Mouse (Mus musculus): ENCODE measurements around the gene Unkl. TPM values are rescaled to one million over a fixed set of nuclear protein-coding genes. Genes with fewer than 3 reads are reported as not detected.

The Unkl gene
- 14.3 TPM for polyA plus RNA-seq (2014; fragmentation: Illumina TruSeq; extraction: RNeasy Lipid Tissue Mini Kit (QIAGEN cat#74804); ENCODE audit: low read depth, low replicate concordance)

DNA sequence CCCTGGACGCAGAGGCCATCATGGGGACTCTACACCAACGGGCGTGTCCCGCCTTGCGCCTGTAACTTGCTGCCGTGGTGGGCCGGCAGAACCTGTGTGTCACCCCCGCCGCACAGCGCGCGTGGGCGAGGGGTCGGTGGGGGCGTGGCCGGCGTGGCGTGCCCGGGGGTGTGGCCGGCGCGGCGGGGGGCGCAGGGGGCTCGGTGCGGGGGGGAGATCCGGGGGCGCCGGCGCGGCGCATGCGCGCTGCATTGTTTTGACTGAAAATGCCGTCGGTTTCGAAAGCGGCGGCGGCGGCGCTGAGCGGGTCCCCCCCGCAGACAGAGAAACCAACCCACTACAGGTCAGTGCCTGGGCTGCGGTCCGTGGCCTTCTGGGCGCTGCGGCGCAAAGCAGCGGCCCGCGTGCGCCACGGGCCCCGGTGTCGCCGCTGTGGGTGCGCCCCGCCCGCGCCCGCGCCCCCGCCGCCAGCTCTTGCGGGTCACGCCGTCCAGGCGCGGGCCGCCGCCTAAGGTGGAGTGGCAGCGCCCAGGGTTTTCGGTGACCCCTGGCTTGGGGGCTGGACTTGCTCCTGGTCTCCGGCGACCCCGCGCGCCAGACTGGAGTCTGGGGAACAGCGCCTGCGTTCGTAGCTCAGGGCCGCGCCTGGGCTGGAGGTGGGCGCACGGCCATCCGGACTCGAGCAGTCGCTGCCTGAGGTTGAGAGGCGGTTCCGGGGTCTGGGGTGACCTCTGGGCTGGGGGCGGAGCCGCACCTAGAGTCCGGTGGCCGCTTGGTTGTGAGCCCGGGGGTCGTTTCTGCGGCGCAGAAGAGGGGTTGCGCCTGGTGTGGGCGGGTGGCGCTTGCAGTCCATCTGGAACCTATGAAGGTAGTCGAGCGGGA, at the start of gene Unkl:
TSS of gene Unkl (plus strand) at position 248 of the 882 bp plus-strand sequence.

DNA sequence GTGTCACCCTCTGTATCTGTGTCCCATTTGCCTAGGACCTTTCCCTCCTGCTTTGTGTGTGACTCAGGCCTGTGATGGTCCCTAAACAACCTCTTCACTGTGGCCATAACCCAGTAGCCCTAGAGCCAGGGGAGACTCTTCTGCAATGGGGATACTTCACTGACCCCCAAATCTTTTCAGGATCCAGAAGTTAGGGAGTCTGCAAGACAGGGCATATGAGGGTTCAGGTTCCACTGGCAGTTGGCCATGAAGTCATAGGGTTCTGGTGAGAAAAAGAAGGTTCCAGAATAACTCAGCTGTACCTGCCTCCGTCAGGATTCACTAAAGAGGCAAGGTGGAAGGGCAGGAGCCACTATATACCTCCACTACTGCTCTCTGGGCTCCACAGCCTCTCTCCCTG, 26.0 kb upstream of the Unkl start, which contains the start of gene Ccdc154:
TSS of gene Ccdc154 (plus strand) at position 301 of the 400 bp plus-strand sequence.

GRCm38 (mm10) chr17:25175411-25175810, 12.8 kb upstream of the Unkl start, which contains the start of gene Gm38655:
Gene Gm38655 (minus strand): TSS chr17:25175471.

DNA sequence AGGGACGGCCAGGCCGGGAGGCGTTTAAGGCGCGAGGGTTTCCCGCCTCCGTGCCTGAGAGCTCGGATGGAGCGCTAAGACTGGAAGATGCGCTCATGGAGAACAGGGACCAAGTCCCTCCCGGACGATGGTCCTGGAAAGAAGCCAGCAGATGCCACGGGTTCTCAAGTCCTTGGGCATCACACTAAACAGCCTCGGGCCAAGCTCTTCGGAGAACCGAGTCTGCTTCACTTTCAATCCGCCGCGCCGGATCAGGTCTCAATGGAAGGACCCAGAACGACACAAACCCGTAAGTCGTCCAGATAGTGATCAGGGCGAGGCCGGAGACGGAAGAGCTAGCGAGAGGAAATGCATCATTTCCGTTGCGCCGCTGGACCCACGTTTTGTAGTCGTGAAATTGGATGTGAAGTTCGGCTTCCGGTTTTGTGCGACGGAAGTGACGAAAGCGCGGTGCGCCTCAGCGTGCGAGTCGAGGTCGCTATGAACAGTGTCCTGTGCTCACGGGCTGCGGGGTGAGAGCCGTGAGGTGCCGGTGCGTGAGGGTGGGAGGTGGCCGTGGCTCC, 4.0 kb upstream of the Unkl start, which contains the start of gene BC003965:
TSS of gene BC003965 (plus strand) at position 426 of the 563 bp plus-strand sequence.

DNA sequence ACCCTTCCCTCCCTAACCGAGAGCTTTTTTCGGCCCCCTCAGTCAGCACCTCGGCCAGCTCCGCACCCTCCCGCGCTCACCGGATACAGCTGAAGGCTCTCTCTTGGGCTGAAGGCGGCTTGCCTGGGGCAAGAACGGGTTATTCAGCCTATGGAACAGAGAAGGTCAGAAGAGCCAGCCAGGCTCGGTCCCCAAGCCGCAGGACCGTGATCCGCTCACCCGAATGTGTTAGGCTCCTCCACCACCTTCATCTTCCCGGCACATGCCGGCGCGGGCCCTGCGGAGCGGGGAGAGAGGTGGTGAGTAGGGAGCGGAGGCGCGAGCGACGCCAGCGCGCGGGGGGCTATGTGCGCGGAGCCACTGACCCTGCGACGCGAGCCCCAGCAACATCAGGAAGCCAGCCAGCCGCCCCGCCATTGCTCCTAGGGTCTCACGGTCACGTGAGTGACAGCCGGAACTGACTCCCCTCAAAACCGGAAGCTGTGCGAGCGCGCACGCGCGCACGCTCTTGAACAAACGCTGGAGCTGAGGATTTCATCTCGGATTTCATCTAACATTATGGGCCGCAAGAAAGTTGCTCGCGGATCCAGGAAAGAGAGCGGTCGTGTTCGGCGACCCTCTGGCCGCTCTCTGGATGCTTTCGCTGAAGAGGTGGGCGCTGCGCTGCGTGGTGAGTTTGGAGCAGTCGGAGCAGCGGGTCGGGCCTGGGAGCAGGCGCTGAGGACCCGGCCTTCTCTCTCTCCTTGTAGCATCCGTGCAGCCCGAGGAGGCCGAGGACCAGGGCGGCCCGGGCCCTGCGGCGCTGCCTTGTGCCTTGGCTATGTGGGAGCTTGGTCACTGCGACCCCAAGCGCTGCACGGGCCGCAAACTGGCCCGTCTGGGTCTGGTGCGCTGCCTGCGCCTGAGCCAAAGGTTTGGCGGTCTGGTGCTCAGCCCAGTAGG, 51.8 kb downstream of the Unkl start, which contains the start of the genes Gnptg and Tsr3:
TSS of gene Gnptg (minus strand) at position 430 of the 942 bp plus-strand sequence.
TSS of gene Tsr3 (plus strand) at position 476 of the 942 bp plus-strand sequence.

DNA sequence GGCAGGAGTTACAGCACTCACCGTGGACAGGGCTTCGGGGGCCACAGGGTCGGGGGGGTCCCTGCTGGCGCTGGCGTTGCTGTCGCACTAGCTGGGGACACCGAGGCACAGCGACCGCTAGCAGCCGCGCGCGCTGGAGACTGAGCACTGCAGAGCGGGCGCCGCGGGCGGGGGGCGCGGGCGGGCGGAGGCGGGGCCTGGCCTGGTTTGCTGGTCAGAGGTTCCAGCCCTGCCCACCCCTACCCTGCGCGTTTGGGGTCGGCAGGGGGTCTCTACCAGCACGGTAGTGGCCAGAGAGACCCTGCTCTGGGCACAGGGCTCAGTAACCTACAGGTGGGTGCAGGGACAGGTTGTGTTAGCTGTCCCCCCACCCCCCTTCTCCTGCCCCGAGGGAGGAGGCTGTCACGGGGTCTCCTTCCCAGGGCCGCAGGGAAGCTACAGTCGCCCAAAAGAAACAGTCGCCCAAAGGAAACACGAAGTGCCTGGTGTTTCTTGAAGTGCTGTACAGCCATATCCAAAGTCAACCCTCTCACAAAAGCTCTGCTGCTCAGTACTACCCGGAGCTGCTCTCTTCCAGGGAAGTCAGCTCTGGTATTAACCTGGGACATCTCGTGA, 68.0 kb downstream of the Unkl start, which contains the start of gene Baiap3:
TSS of gene Baiap3 (minus strand) at position 225 of the 615 bp plus-strand sequence.

DNA sequence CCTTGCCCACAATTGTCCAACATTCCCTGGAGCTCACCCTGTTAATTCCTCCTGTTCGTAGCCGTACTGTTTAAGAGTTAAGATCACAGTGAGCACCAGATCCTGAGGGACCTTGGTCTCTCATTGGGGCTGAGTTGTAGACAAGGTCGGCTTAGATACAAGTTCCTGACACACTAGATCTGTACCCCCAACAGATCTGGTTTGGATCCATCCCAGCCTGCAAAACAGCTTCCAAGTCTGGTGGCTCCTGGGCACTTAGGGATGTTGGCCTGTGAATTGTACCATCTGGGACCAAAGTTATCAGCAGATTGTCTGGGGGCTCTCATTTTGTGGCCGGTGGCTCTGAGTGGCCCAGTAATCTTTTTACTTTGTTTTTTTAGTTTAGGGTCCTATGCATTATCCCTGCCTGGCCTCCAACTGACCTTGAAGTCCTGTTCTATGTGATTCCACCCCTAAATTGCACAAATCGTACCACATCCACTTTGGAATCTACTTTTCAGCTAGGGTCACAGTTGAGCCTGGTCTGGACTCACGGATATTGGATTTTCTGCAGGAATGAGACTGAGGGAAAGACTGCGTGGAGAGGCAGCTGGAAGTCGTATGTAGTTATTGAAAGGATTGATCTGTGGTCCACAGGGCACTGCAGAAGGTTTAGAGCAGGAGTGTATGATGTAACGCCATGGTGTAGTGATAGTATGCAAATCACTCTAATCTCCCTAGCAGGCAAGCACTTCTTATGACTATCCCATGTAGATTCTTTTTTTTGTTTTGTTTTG, 86.6 kb downstream of the Unkl start, which contains the start of gene Ube2i:
TSS of gene Ube2i (minus strand) at position 52 of the 776 bp plus-strand sequence.

Other genes starting within 250 kb of the Unkl start
- 62.0 TPM for gene Jpt2, start 227.7 kb upstream of the Unkl start, polyA plus RNA-seq (2014; fragmentation: Illumina TruSeq; extraction: RNeasy Lipid Tissue Mini Kit (QIAGEN cat#74804); ENCODE audit: low read depth, low replicate concordance)
- 12.3 TPM for gene Cramp1l, start 172.6 kb upstream of the Unkl start, polyA plus RNA-seq (2014; fragmentation: Illumina TruSeq; extraction: RNeasy Lipid Tissue Mini Kit (QIAGEN cat#74804); ENCODE audit: low read depth, low replicate concordance)
- 8.1 TPM for gene Ift140, start 172.3 kb upstream of the Unkl start, polyA plus RNA-seq (2014; fragmentation: Illumina TruSeq; extraction: RNeasy Lipid Tissue Mini Kit (QIAGEN cat#74804); ENCODE audit: low read depth, low replicate concordance)
- 2.8 TPM for gene Tmem204, start 104.8 kb upstream of the Unkl start, polyA plus RNA-seq (2014; fragmentation: Illumina TruSeq; extraction: RNeasy Lipid Tissue Mini Kit (QIAGEN cat#74804); ENCODE audit: low read depth, low replicate concordance)
- 3.0 TPM for gene Telo2, start 72.4 kb upstream of the Unkl start, polyA plus RNA-seq (2014; fragmentation: Illumina TruSeq; extraction: RNeasy Lipid Tissue Mini Kit (QIAGEN cat#74804); ENCODE audit: low read depth, low replicate concordance)
- not detected for gene Ptx4, start 67.6 kb upstream of the Unkl start, polyA plus RNA-seq (2014; fragmentation: Illumina TruSeq; extraction: RNeasy Lipid Tissue Mini Kit (QIAGEN cat#74804); ENCODE audit: low read depth, low replicate concordance)
- gene Clcn7, start 55.0 kb upstream of the Unkl start, polyA plus RNA-seq (2014; fragmentation: Illumina TruSeq; extraction: RNeasy Lipid Tissue Mini Kit (QIAGEN cat#74804); ENCODE audit: low read depth, low replicate concordance) = 4.3 TPM
- not detected for gene Ccdc154, start 25.9 kb upstream of the Unkl start, polyA plus RNA-seq (2014; fragmentation: Illumina TruSeq; extraction: RNeasy Lipid Tissue Mini Kit (QIAGEN cat#74804); ENCODE audit: low read depth, low replicate concordance)
- gene Gm38655, start 12.9 kb upstream of the Unkl start, polyA plus RNA-seq (2014; fragmentation: Illumina TruSeq; extraction: RNeasy Lipid Tissue Mini Kit (QIAGEN cat#74804); ENCODE audit: low read depth, low replicate concordance) = not detected
- gene BC003965, start 3.8 kb upstream of the Unkl start, polyA plus RNA-seq (2014; fragmentation: Illumina TruSeq; extraction: RNeasy Lipid Tissue Mini Kit (QIAGEN cat#74804); ENCODE audit: low read depth, low replicate concordance) = 19.8 TPM
- gene Gnptg, start 51.7 kb downstream of the Unkl start, polyA plus RNA-seq (2014; fragmentation: Illumina TruSeq; extraction: RNeasy Lipid Tissue Mini Kit (QIAGEN cat#74804); ENCODE audit: low read depth, low replicate concordance) = 10.1 TPM
- gene Tsr3, start 51.8 kb downstream of the Unkl start, polyA plus RNA-seq (2014; fragmentation: Illumina TruSeq; extraction: RNeasy Lipid Tissue Mini Kit (QIAGEN cat#74804); ENCODE audit: low read depth, low replicate concordance) = 3.8 TPM
- gene Baiap3, start 68.0 kb downstream of the Unkl start, polyA plus RNA-seq (2014; fragmentation: Illumina TruSeq; extraction: RNeasy Lipid Tissue Mini Kit (QIAGEN cat#74804); ENCODE audit: low read depth, low replicate concordance) = not detected
- gene Ube2i, start 86.2 kb downstream of the Unkl start, polyA plus RNA-seq (2014; fragmentation: Illumina TruSeq; extraction: RNeasy Lipid Tissue Mini Kit (QIAGEN cat#74804); ENCODE audit: low read depth, low replicate concordance) = 216 TPM
- gene Prss34, start 110.0 kb downstream of the Unkl start, polyA plus RNA-seq (2014; fragmentation: Illumina TruSeq; extraction: RNeasy Lipid Tissue Mini Kit (QIAGEN cat#74804); ENCODE audit: low read depth, low replicate concordance) = not detected
- gene Prss28, start 120.2 kb downstream of the Unkl start, polyA plus RNA-seq (2014; fragmentation: Illumina TruSeq; extraction: RNeasy Lipid Tissue Mini Kit (QIAGEN cat#74804); ENCODE audit: low read depth, low replicate concordance) = not detected
- not detected for gene Prss29, start 130.3 kb downstream of the Unkl start, polyA plus RNA-seq (2014; fragmentation: Illumina TruSeq; extraction: RNeasy Lipid Tissue Mini Kit (QIAGEN cat#74804); ENCODE audit: low read depth, low replicate concordance)
- gene Tpsab1, start 157.2 kb downstream of the Unkl start, polyA plus RNA-seq (2014; fragmentation: Illumina TruSeq; extraction: RNeasy Lipid Tissue Mini Kit (QIAGEN cat#74804); ENCODE audit: low read depth, low replicate concordance) = not detected
- not detected for gene Tpsb2, start 177.9 kb downstream of the Unkl start, polyA plus RNA-seq (2014; fragmentation: Illumina TruSeq; extraction: RNeasy Lipid Tissue Mini Kit (QIAGEN cat#74804); ENCODE audit: low read depth, low replicate concordance)
- 8.6 TPM for gene Tpsg1, start 180.9 kb downstream of the Unkl start, polyA plus RNA-seq (2014; fragmentation: Illumina TruSeq; extraction: RNeasy Lipid Tissue Mini Kit (QIAGEN cat#74804); ENCODE audit: low read depth, low replicate concordance)
- 1.3 TPM for gene Cacna1h, start 245.4 kb downstream of the Unkl start, polyA plus RNA-seq (2014; fragmentation: Illumina TruSeq; extraction: RNeasy Lipid Tissue Mini Kit (QIAGEN cat#74804); ENCODE audit: low read depth, low replicate concordance)

All from sigmoid colon, adult 10 weeks (tissue).